Mouse (Mus musculus) splenic B cell, adult 2 months (primary cell): Measurements from ENCODE around the gene Ankrd33b.

Experiments used
- DNase-seq: peaks from one replicate; pipeline ENCODE4 v3.0.0-alpha.2; 2011; ENCODE audit warnings: low read depth, low spot score
- H3K27me3 ChIP-seq: 2 replicates; pipeline ENCODE4 v1.6.1; 2012; ENCODE audit warnings: mild to moderate bottlenecking, low read length, moderate library complexity, mixed read lengths; ENCODE audit not compliant: control insufficient read depth, poor library complexity, insufficient read depth, severe bottlenecking
- H3K36me3 ChIP-seq: 2 replicates; pipeline ENCODE4 v1.6.1; 2012; ENCODE audit warnings: mild to moderate bottlenecking, low read length, moderate library complexity, mixed read lengths; ENCODE audit not compliant: control insufficient read depth, poor library complexity, insufficient read depth, severe bottlenecking

Ankrd33b gene

GRCm38 (mm10) chr15:31361259-31361853, 6.2 kb downstream of the Ankrd33b start:
- no peaks in the 10 kb centered on the region for H3K36me3 ChIP-seq
- DNase-seq = no peak

DNA sequence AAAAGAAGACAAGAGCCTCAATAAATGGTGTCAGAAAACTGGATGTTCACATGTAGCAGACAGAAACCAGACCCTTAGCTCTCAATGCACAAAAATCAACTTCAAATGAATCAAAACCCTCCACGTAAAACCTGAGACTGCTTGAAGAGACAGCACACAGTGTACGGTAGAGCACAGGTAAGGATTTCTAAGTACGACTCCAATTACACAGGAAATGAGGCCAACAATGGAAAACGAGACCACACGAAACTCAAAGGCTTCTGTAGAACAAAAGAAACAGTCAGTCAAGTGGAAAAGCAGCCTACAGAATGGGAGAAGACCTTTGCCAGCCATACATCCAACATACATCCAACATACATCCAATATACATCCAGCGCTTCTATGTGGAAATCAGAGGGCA, 6.9 kb downstream of the Ankrd33b start:
- DNase-seq = no peak
- H3K36me3 ChIP-seq = no peaks in the 10 kb centered on the region
- H3K27me3 ChIP-seq = no peaks in the 10 kb centered on the region

More at GRCm38 (mm10) chr15:31361259-31361853, 6.2 kb downstream of the Ankrd33b start:
- H3K27me3 ChIP-seq = no peaks in the 10 kb centered on the region

GRCm38 (mm10) chr15:31359805-31360204, 7.7 kb downstream of the Ankrd33b start:
- no peak for DNase-seq
- H3K27me3 ChIP-seq = no peaks in the 10 kb centered on the region
- no peaks in the 10 kb centered on the region for H3K36me3 ChIP-seq

DNA sequence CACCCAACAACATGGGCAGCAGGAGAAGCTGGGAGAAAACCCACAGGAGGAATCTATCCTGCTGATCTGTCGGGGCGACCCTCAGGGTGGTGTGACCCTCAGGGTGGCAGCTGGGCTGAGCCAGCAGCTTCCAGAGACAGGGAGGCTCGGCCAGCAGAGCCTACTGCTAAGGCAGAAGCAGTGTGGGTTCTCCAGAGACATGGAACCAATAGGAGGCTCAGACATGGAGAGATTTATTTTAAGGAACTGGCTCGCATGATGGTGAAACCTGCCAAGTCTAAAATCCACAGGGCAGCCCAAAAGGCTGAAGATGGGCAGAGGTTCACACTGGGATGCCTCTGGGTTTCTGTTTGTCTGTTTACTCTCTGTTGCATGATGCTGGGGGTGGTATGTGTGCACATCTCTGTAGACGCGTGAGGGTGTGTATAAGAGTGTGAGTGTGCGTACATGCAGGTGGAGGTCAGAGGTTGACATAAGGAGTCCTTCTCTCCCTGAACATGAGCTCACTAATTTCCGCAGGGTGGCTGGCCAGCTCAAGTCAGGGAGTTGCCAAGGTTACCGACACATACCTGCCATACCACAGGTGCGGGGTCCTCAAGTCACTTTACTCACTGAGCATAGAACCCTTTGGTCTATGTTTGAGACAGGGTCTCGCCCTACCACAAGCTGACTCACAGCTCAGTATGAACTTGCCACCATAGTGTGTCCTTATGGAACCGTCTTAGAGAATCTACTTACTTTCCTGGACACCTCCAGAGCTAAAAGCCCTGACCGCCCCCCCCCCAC, 14.8 kb downstream of the Ankrd33b start:
- H3K27me3 ChIP-seq = no peaks in the 10 kb centered on the region
- DNase-seq = no peak
- no peaks in the 10 kb centered on the region for H3K36me3 ChIP-seq

GRCm38 (mm10) chr15:31349810-31350341, 17.6 kb downstream of the Ankrd33b start:
- no peaks in the 10 kb centered on the region for H3K36me3 ChIP-seq
- no peaks in the 10 kb centered on the region for H3K27me3 ChIP-seq
- DNase-seq = peak; percentile 65

DNA sequence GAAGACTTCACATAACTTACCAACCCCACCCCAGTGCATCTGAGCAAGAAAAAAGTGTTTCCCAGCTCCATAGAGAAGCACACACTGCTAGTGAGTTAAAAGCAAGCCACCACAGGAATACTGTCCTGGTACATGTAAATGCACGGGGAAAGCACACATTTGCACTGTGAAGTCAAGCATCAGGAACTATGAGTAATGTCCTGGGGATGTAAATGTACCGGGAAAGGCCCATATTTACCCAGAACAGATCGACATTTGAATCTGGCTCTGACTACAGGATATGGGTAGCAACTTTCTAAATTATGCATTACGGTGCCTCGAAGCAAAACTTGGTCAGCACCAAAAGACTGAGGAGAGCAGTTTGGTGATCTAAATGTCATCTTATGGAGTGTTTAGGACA, 18.5 kb downstream of the Ankrd33b start:
- Histone ChIP-seq H3K36me3 (no peaks in the 10 kb centered on the region), H3K27me3 (no peaks in the 10 kb centered on the region)
- no peak for DNase-seq

- H3K36me3 ChIP-seq = no peaks in the 10 kb centered on the region
Observed at GRCm38 (mm10) chr15:31348241-31348640, 19.3 kb downstream of the Ankrd33b start.

DNA sequence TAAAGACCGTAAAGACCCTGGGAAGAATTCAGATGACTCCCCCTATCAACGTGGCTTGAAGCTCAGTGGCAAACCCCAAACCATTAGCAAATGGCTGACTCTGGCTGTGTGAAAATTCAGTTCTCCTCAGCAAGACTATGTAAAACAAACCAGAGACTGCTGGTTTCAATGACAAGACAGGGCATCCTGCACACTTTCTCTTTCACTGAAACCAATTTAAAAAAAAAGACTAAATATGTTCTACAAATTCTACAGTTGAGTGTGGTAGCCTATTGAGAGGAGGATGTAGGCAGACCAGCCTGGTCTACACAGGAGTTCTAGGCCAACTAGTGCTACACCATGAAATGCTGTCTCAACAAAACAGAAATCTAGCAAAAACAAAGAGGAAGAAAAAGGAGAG, 21.0 kb downstream of the Ankrd33b start:
- no peaks in the 10 kb centered on the region for H3K27me3 ChIP-seq
- DNase-seq = no peak
- no peaks in the 10 kb centered on the region for H3K36me3 ChIP-seq

More at GRCm38 (mm10) chr15:31348241-31348640, 19.3 kb downstream of the Ankrd33b start:
- no peaks in the 10 kb centered on the region for H3K27me3 ChIP-seq
- DNase-seq = no peak

DNA sequence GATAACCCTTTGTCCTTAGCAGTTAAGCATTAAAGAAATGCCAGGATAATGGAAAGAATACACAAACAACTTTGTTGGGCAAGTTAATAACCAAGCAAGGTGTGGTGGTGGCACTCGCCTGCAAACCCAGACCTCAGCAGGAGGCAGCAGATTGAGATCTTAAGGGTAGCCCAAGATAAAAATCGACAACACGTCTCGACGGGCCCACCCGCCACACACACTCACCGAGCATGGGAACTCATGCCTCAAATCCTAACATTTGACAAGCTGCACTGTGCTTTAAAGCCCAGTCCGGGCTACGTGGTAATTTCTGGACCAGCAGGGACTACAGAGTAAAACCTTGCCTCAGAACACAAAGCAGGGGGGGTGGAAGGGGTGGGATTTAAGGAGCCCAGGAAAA, 22.2 kb downstream of the Ankrd33b start:
- DNase-seq = no peak
- Histone ChIP-seq H3K27me3 (no peaks in the 10 kb centered on the region), H3K36me3 (no peaks in the 10 kb centered on the region)

- peak; percentile 20 for DNase-seq
- Histone ChIP-seq H3K27me3 (no peaks in the 10 kb centered on the region), H3K36me3 (no peaks in the 10 kb centered on the region)
Observed at GRCm38 (mm10) chr15:31344811-31345211, 22.7 kb downstream of the Ankrd33b start.

- Histone ChIP-seq H3K36me3 (no peaks in the 10 kb centered on the region), H3K27me3 (no peaks in the 10 kb centered on the region)
- DNase-seq = no peak
Observed at GRCm38 (mm10) chr15:31343602-31344001, 23.9 kb downstream of the Ankrd33b start.

- H3K36me3 ChIP-seq = no peaks in the 10 kb centered on the region
- DNase-seq = no peak
- H3K27me3 ChIP-seq = no peaks in the 10 kb centered on the region
Observed at GRCm38 (mm10) chr15:31342496-31342901, 25.0 kb downstream of the Ankrd33b start.

DNA sequence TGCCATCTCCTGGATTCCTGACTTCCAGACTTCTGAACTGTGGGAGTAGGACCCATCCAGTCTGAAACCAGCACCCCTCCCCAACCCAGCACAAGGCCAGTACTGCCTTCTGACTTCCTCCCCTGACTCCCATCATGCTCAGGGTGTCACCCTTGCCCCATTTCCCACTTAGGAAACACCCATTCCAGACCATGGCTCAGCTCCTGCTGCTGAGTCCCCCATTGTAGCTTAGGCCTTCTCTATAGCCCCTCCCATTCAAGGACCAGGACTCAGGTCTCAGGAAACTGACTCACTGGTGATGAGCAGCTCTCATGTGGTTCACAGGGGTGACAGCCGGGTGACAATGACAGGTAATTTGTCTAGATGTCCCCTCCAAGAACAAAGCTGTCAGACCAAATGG, 25.5 kb downstream of the Ankrd33b start:
- Histone ChIP-seq H3K36me3 (no peaks in the 10 kb centered on the region), H3K27me3 (no peaks in the 10 kb centered on the region)
- no peak for DNase-seq

GRCm38 (mm10) chr15:31338656-31339291, 28.8 kb downstream of the Ankrd33b start:
- no peaks in the 10 kb centered on the region for H3K36me3 ChIP-seq
- peak; percentile 74 for DNase-seq
- H3K27me3 ChIP-seq = no peaks in the 10 kb centered on the region

DNA sequence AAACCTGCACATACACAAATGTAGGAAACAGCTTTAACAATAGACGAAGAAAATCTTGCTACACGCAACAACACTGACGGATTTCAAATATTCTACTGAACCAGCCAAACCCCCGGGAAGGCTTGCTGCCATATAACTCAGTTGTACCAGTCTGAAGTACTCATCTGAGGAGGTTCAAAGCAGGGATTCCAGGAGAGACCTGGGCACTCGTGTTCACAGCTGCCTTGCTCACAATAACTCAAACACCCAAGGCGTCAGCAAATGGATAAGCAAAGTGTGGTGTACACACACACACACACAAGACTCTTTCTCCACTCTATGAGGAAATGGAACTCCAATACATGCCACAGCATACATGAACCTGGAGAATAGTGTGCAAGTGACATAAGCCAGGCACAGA, 29.5 kb downstream of the Ankrd33b start:
- DNase-seq = no peak
- Histone ChIP-seq H3K27me3 (no peaks in the 10 kb centered on the region), H3K36me3 (no peaks in the 10 kb centered on the region)
